Mouse (Mus musculus): ENCODE results near the gene Rnf186.
"Not testable (repeated sequence)": the region's sequence is repeated elsewhere in the genome, so short reads cannot be mapped to it uniquely, and the experiment has no call there.

Rnf186 gene

GRCm38 (mm10) chr4:138972139-138972826, 5.4 kb downstream of the Rnf186 start:
- peak; percentile 82 for DNase-seq (ENCODE audit: low spot score)

GRCm38 (mm10) chr4:138972827-138973718, 6.2 kb downstream of the Rnf186 start, which contains the start of gene Tmco4:
Tmco4 (plus strand) TSS chr4:138972888.
- DNase-seq (ENCODE audit: low spot score), result peak; percentile 54

- DNase-seq (ENCODE audit: low spot score), result no peak
Observed at GRCm38 (mm10) chr4:138973719-138974115, 6.8 kb downstream of the Rnf186 start.

GRCm38 (mm10) chr4:138974540-138974939, 7.6 kb downstream of the Rnf186 start:
- DNase-seq (ENCODE audit: low spot score), result not testable (repeated sequence)

GRCm38 (mm10) chr4:138975194-138975593, 8.3 kb downstream of the Rnf186 start:
- no peak for DNase-seq (ENCODE audit: low spot score)

- no peak for DNase-seq (ENCODE audit: low spot score)
Observed at GRCm38 (mm10) chr4:138976046-138976445, 9.1 kb downstream of the Rnf186 start.

GRCm38 (mm10) chr4:138980021-138980420, 13.1 kb downstream of the Rnf186 start:
- no peak for DNase-seq (ENCODE audit: low spot score)

GRCm38 (mm10) chr4:138980771-138981420, 14.0 kb downstream of the Rnf186 start:
- peak; percentile 65 for DNase-seq (ENCODE audit: low spot score)

GRCm38 (mm10) chr4:138983422-138983821, 16.5 kb downstream of the Rnf186 start:
- no peak for DNase-seq (ENCODE audit: low spot score)

- DNase-seq (ENCODE audit: low spot score), result no peak
Observed at GRCm38 (mm10) chr4:138984744-138985143, 17.8 kb downstream of the Rnf186 start.

- peak; percentile 30 for DNase-seq (ENCODE audit: low spot score)
Observed at GRCm38 (mm10) chr4:138986280-138986679, 19.4 kb downstream of the Rnf186 start.

- no peak for DNase-seq (ENCODE audit: low spot score)
Observed at GRCm38 (mm10) chr4:138994389-138994788, 27.5 kb downstream of the Rnf186 start.

GRCm38 (mm10) chr4:138996410-138996809, 29.5 kb downstream of the Rnf186 start:
- DNase-seq (ENCODE audit: low spot score), result no peak

- no peak for DNase-seq (ENCODE audit: low spot score)
Observed at GRCm38 (mm10) chr4:138997121-138997520, 30.2 kb downstream of the Rnf186 start.

- DNase-seq (ENCODE audit: low spot score), result no peak
Observed at GRCm38 (mm10) chr4:138998611-138999010, 31.7 kb downstream of the Rnf186 start.

- DNase-seq (ENCODE audit: low spot score), result no peak
Observed at GRCm38 (mm10) chr4:139001026-139001425, 34.1 kb downstream of the Rnf186 start.

- DNase-seq (ENCODE audit: low spot score), result peak; percentile 30
Observed at GRCm38 (mm10) chr4:139001433-139001832, 34.5 kb downstream of the Rnf186 start.

GRCm38 (mm10) chr4:139004067-139004466, 37.2 kb downstream of the Rnf186 start:
- DNase-seq (ENCODE audit: low spot score), result no peak

GRCm38 (mm10) chr4:139005214-139005613, 38.3 kb downstream of the Rnf186 start:
- DNase-seq (ENCODE audit: low spot score), result no peak

GRCm38 (mm10) chr4:139007353-139007752, 40.4 kb downstream of the Rnf186 start:
- DNase-seq (ENCODE audit: low spot score), result no peak

- DNase-seq (ENCODE audit: low spot score), result no peak
Observed at GRCm38 (mm10) chr4:139007981-139008536, 41.1 kb downstream of the Rnf186 start.

GRCm38 (mm10) chr4:139011201-139011702, 44.3 kb downstream of the Rnf186 start:
- no peak for DNase-seq (ENCODE audit: low spot score)

All from embryo, embryonic 10 days (tissue).